Mouse (Mus musculus): ENCODE results near the gene Ebf4.

GRCm38 (mm10) chr2:130353411-130353810, 58.4 kb downstream of the Ebf4 start:
- TF ChIP-seq TAL1 (IDR thresholded peaks at IDR 0.05; ENCODE audit: low read length) (no peak), GATA1 (IDR thresholded peaks at IDR 0.05; ENCODE audit: low read length) (no peak)
